Comparison of ENCODE assay signal across 8 mouse cellular contexts in genomic region chr4:86712751-86713195, GRCm38 (mm10). TPM values are rescaled to one million over a fixed set of nuclear protein-coding genes. Genes with fewer than 3 reads are reported as not detected.
A peak's percentile ranks its signal among the peaks of the same experiment; 100 is the strongest.
DNase-seq lines count a peak whose midpoint lies in the region; ATAC-seq and TF ChIP-seq lines count a peak whose summit lies in the region.

No protein-coding gene starts in this region.

- H3K4me3 ChIP-seq in limb, embryonic 12.5 days (replicated peaks), result no peak overlapping the region
- no peak overlapping the region for H3K4me3 ChIP-seq in limb, embryonic 10.5 days
- no peak overlapping the region for H3K4me3 ChIP-seq in heart, postnatal 0 days (ENCODE audit: low read depth, low read length)
- no peak overlapping the region for H3K4me3 ChIP-seq in limb, embryonic 13.5 days
- peak overlapping the region; percentile 0; the same call in 1 of the 2 replicates for H3K4me3 ChIP-seq in thymus, adult 2 months (ENCODE audit: control insufficient read depth, insufficient read depth, low read length)

- TF ChIP-seq CTCF in heart, postnatal 0 days (IDR thresholded peaks at IDR 0.05; ENCODE audit: low read depth), result no peak
- TF ChIP-seq CTCF in thymus, adult 2 months (IDR thresholded peaks at IDR 0.05; ENCODE audit: borderline replicate concordance, control insufficient read depth, extremely low read depth, insufficient read depth, low read length, poor library complexity), result no peak

- H3K9ac ChIP-seq in limb, embryonic 12.5 days (replicated peaks), result no peak overlapping the region
- 0 out of 2 replicates have a peak overlapping the region, but pooled peaks have one; percentile 20 for H3K9ac ChIP-seq in heart, postnatal 0 days (replicated peaks; ENCODE audit: low read depth, low read length)
- H3K9ac ChIP-seq in limb, embryonic 13.5 days, result no peak overlapping the region

- no peaks in the 10 kb centered on the region for H3K4me1 ChIP-seq in limb, embryonic 12.5 days (replicated peaks)
- no peaks in the 10 kb centered on the region; the same call in 1 of the 2 replicates for H3K4me1 ChIP-seq in limb, embryonic 10.5 days
- 0 out of 2 replicates have a peak, but pooled peaks cover 8% of the 10 kb centered on the region for H3K4me1 ChIP-seq in heart, postnatal 0 days (ENCODE audit: control insufficient read depth, insufficient read depth)
- no peaks in the 10 kb centered on the region for H3K4me1 ChIP-seq in limb, embryonic 13.5 days
- H3K4me1 ChIP-seq in thymus, adult 2 months (replicated peaks; ENCODE audit: control insufficient read depth, insufficient read depth, low read length), result peaks cover 17% of the 10 kb centered on the region

- WGBS in limb, embryonic 12.5 days, result 60% methylated on average over 12 of the region's 12 CpGs
- 79% methylated on average over 12 of the region's 12 CpGs for WGBS in limb, embryonic 10.5 days
- 71% methylated on average over 12 of the region's 12 CpGs for WGBS in heart, postnatal 0 days
- 49% methylated on average over 12 of the region's 12 CpGs for WGBS in limb, embryonic 13.5 days
- WGBS in thymus, adult 2 months, result 32% methylated on average over 12 of the region's 12 CpGs

- ATAC-seq in limb, embryonic 12.5 days (ENCODE audit: insufficient number of reproducible peaks, insufficient read depth, low FRiP score, low TSS enrichment, low read depth), result no peak
- ATAC-seq in heart, postnatal 0 days (ENCODE audit: insufficient read depth, low read depth), result no peak
- no peak for ATAC-seq in limb, embryonic 13.5 days (ENCODE audit: low FRiP score, low read depth)

- no peak for TF ChIP-seq EP300 in heart, postnatal 0 days (IDR thresholded peaks at IDR 0.05; ENCODE audit: low read depth)

- DNase-seq in limb, embryonic 10.5 days (ENCODE audit: low spot score), result no peak
- DNase-seq in brain, adult 2 months (ENCODE audit: low read depth, low spot score), result peak; percentile 78
- DNase-seq in heart, postnatal 0 days (ENCODE audit: low spot score), result no peak
- DNase-seq in thymus, adult 2 months, result peak; percentile 69
- DNase-seq in cerebellum, adult 11-12 months, result no peak
- no peak for DNase-seq in yolk sac, embryonic 10.5 days (ENCODE audit: low spot score)

- peak overlapping the region; percentile 8; the same call in 1 of the 2 replicates for H3K4me2 ChIP-seq in limb, embryonic 12.5 days
- 0 out of 2 replicates have a peak overlapping the region, but pooled peaks have one; percentile 25 for H3K4me2 ChIP-seq in heart, postnatal 0 days (ENCODE audit: low read depth, low read length)
- peak overlapping the region; percentile 19; the same call in 1 of the 2 replicates for H3K4me2 ChIP-seq in limb, embryonic 13.5 days (replicated peaks)

- H3K9me3 ChIP-seq in limb, embryonic 12.5 days, result no peaks in the 10 kb centered on the region
- no peaks in the 10 kb centered on the region; the same call in 1 of the 2 replicates for H3K9me3 ChIP-seq in limb, embryonic 10.5 days (replicated peaks)
- H3K9me3 ChIP-seq in heart, postnatal 0 days (replicated peaks; ENCODE audit: control insufficient read depth, low read length), result no peaks in the 10 kb centered on the region
- no peaks in the 10 kb centered on the region for H3K9me3 ChIP-seq in limb, embryonic 13.5 days

- no peaks in the 10 kb centered on the region for H3K27me3 ChIP-seq in limb, embryonic 12.5 days
- no peaks in the 10 kb centered on the region for H3K27me3 ChIP-seq in limb, embryonic 10.5 days (ENCODE audit: low read depth, poor library complexity, severe bottlenecking)
- H3K27me3 ChIP-seq in heart, postnatal 0 days (ENCODE audit: control insufficient read depth, insufficient read depth, low read length), result no peaks in the 10 kb centered on the region
- H3K27me3 ChIP-seq in limb, embryonic 13.5 days, result no peaks in the 10 kb centered on the region
- H3K27me3 ChIP-seq in thymus, adult 2 months (ENCODE audit: control insufficient read depth, insufficient read depth, low read length), result no peaks in the 10 kb centered on the region

- peak; percentile 50; the same call in 1 of the 2 replicates for TF ChIP-seq POLR2A in thymus, adult 2 months (IDR thresholded peaks at IDR 0.05; ENCODE audit: control insufficient read depth, extremely low read depth, insufficient read depth, low read length, poor library complexity)

- H3K27ac ChIP-seq in limb, embryonic 12.5 days, result no peak overlapping the region
- no peak overlapping the region for H3K27ac ChIP-seq in limb, embryonic 10.5 days
- H3K27ac ChIP-seq in heart, postnatal 0 days (ENCODE audit: low read depth), result peak overlapping the region; percentile 67; the same call in 1 of the 2 replicates
- no peak overlapping the region for H3K27ac ChIP-seq in limb, embryonic 13.5 days
- peak overlapping the region; percentile 100 for H3K27ac ChIP-seq in thymus, adult 2 months (ENCODE audit: control insufficient read depth, insufficient read depth, low read length)

- no peaks in the 10 kb centered on the region for H3K36me3 ChIP-seq in limb, embryonic 12.5 days
- no peaks in the 10 kb centered on the region for H3K36me3 ChIP-seq in limb, embryonic 10.5 days
- no peaks in the 10 kb centered on the region for H3K36me3 ChIP-seq in heart, postnatal 0 days (replicated peaks; ENCODE audit: control insufficient read depth, insufficient read depth, low read length)
- no peaks in the 10 kb centered on the region for H3K36me3 ChIP-seq in limb, embryonic 13.5 days
- no peaks in the 10 kb centered on the region for H3K36me3 ChIP-seq in thymus, adult 2 months (ENCODE audit: control insufficient read depth, insufficient read depth, low read length)

RNA-seq across cellular contexts. Expression of gene Dennd4c, which starts 35.6 kb away (rescaled TPM):
- 9.3 and 9.9 TPM in 2 replicates for polyA plus RNA-seq in limb, embryonic 12.5 days (2016; fragmentation: Nextera tagmentation; extraction: Ambion mirVana)
- 6.2 and 7.1 TPM in 2 replicates for polyA plus RNA-seq in limb, embryonic 10.5 days (2016; fragmentation: Nextera tagmentation; extraction: Ambion mirVana)
- 19.2 and 28.6 TPM in 2 replicates for total RNA-seq in heart, postnatal 0 days (2014; rRNA removed; ENCODE audit: low replicate concordance)
- 2.8 and 3.4 TPM in 2 replicates for polyA plus RNA-seq in heart, postnatal 0 days (2015; fragmentation: Nextera tagmentation; extraction: Ambion mirVana)
- 8.1 and 9.0 TPM in 2 replicates for polyA plus RNA-seq in limb, embryonic 13.5 days (2015; fragmentation: Nextera tagmentation; extraction: Ambion mirVana)
- polyA plus RNA-seq in thymus, adult 2 months (2012; rRNA removed), result 10.7 and 13.3 TPM in 2 replicates

RNA-seq across cellular contexts. Expression of gene Plin2, which starts 42.9 kb away (rescaled TPM):
- 79.0 and 83.0 TPM in 2 replicates for polyA plus RNA-seq in limb, embryonic 12.5 days (2016; fragmentation: Nextera tagmentation; extraction: Ambion mirVana)
- 74.6 and 75.8 TPM in 2 replicates for polyA plus RNA-seq in limb, embryonic 10.5 days (2016; fragmentation: Nextera tagmentation; extraction: Ambion mirVana)
- total RNA-seq in heart, postnatal 0 days (2014; rRNA removed; ENCODE audit: low replicate concordance), result 82.6 and 92.3 TPM in 2 replicates
- polyA plus RNA-seq in heart, postnatal 0 days (2015; fragmentation: Nextera tagmentation; extraction: Ambion mirVana), result 63.9 and 76.3 TPM in 2 replicates
- polyA plus RNA-seq in limb, embryonic 13.5 days (2015; fragmentation: Nextera tagmentation; extraction: Ambion mirVana), result 86.6 and 88.0 TPM in 2 replicates
- polyA plus RNA-seq in thymus, adult 2 months (2012; rRNA removed), result 105 and 107 TPM in 2 replicates

Comparison
In these comparisons a context has a peak if more than half of its experiments do, and no peak if none do; other contexts are left out.
1. H3K27ac ChIP-seq: peak in heart, postnatal 0 days (single experiment) and thymus, adult 2 months (single experiment); none in limb, embryonic 12.5 days (single experiment), limb, embryonic 10.5 days (single experiment) and limb, embryonic 13.5 days (single experiment).
2. DNase-seq: peak in brain, adult 2 months (single experiment) and thymus, adult 2 months (single experiment); none in limb, embryonic 10.5 days (single experiment), heart, postnatal 0 days (single experiment), cerebellum, adult 11-12 months (single experiment) and yolk sac, embryonic 10.5 days (single experiment).
3. Peak in every context shown above with its lines, with median percentiles within 50 percentile points of each other: H3K4me2 ChIP-seq.